In genomic region chr9:30985782-30986181, GRCm38 (mm10) we compare ENCODE assay signal across 16 mouse cellular contexts. TPM values are rescaled to one million over a fixed set of nuclear protein-coding genes. Genes with fewer than 3 reads are reported as not detected.
A peak's percentile ranks its signal among the peaks of the same experiment; 100 is the strongest.
DNase-seq lines count a peak whose midpoint lies in the region; ATAC-seq lines count a peak whose summit lies in the region.
"Had no signal": no experiment of that assay in that cellular context is flagged by ENCODE, and none has a peak within 500 bp of the region (broad histone marks: within the 10 kb centered on the region; RNA-seq: fewer than 3 reads in every experiment).

No protein-coding gene starts in this region.

- no peaks in the 10 kb centered on the region for H3K36me3 ChIP-seq in heart, embryonic 11.5 days (ENCODE audit: control insufficient read depth, insufficient read depth, low read length)
- no peaks in the 10 kb centered on the region for H3K36me3 ChIP-seq in heart, embryonic 15.5 days
- H3K36me3 ChIP-seq in limb, embryonic 13.5 days: no peaks in the 10 kb centered on the region
- no peaks in the 10 kb centered on the region for H3K36me3 ChIP-seq in forebrain, embryonic 11.5 days (ENCODE audit: control insufficient read depth, insufficient read depth, low read length)
- H3K36me3 ChIP-seq: hindbrain, embryonic 13.5 days; liver, embryonic 13.5 days had no signal

- H3K4me2 ChIP-seq in heart, embryonic 11.5 days: no peak overlapping the region
- H3K4me2 ChIP-seq in heart, embryonic 15.5 days: no peak overlapping the region
- peak overlapping the region; percentile 27 for H3K4me2 ChIP-seq in limb, embryonic 13.5 days (replicated peaks)
- H3K4me2 ChIP-seq in forebrain, embryonic 11.5 days (ENCODE audit: low read depth, low read length, severe bottlenecking): no peak overlapping the region
- H3K4me2 ChIP-seq: hindbrain, embryonic 13.5 days; liver, embryonic 13.5 days had no signal

- no peaks in the 10 kb centered on the region for H3K9me3 ChIP-seq in heart, embryonic 11.5 days (replicated peaks; ENCODE audit: control insufficient read depth, low read length)
- H3K9me3 ChIP-seq in heart, embryonic 15.5 days (replicated peaks): no peaks in the 10 kb centered on the region
- no peaks in the 10 kb centered on the region for H3K9me3 ChIP-seq in limb, embryonic 13.5 days
- no peaks in the 10 kb centered on the region for H3K9me3 ChIP-seq in forebrain, embryonic 11.5 days (ENCODE audit: control insufficient read depth, low read length)
- H3K9me3 ChIP-seq: hindbrain, embryonic 13.5 days; liver, embryonic 13.5 days had no signal

- 56% methylated on average over 6 of the region's 6 CpGs for WGBS in heart, embryonic 11.5 days (ENCODE audit: insufficient replicate concordance)
- 23% methylated on average over 6 of the region's 6 CpGs for WGBS in heart, embryonic 15.5 days
- 18% methylated on average over 6 of the region's 6 CpGs for WGBS in limb, embryonic 13.5 days
- WGBS in forebrain, embryonic 11.5 days: 79% methylated on average over 6 of the region's 6 CpGs

- no peak overlapping the region for H3K9ac ChIP-seq in heart, embryonic 11.5 days (ENCODE audit: low read depth, low read length)
- H3K9ac ChIP-seq in heart, embryonic 15.5 days: no peak overlapping the region
- no peak overlapping the region for H3K9ac ChIP-seq in limb, embryonic 13.5 days
- H3K9ac ChIP-seq in forebrain, embryonic 11.5 days (ENCODE audit: low read length): no peak overlapping the region
- H3K9ac ChIP-seq: hindbrain, embryonic 13.5 days; liver, embryonic 13.5 days had no signal

- H3K4me1 ChIP-seq in heart, embryonic 11.5 days (ENCODE audit: control insufficient read depth, insufficient read depth, low read length): peaks cover 6% of the 10 kb centered on the region; the same call in 1 of the 2 replicates
- H3K4me1 ChIP-seq in heart, embryonic 15.5 days (replicated peaks): peaks cover 17% of the 10 kb centered on the region
- H3K4me1 ChIP-seq in limb, embryonic 13.5 days: peaks cover 23% of the 10 kb centered on the region
- no peaks in the 10 kb centered on the region for H3K4me1 ChIP-seq in forebrain, embryonic 11.5 days (replicated peaks; ENCODE audit: control insufficient read depth, insufficient read depth, low read length)
- H3K4me1 ChIP-seq: hindbrain, embryonic 13.5 days; liver, embryonic 13.5 days had no signal

- peak overlapping the region; percentile 1; the same call in 1 of the 2 replicates for H3K27ac ChIP-seq in heart, embryonic 11.5 days (ENCODE audit: low read depth, low read length)
- peak overlapping the region; percentile 90 for H3K27ac ChIP-seq in heart, embryonic 15.5 days
- peak overlapping the region; percentile 29; the same call in 1 of the 2 replicates for H3K27ac ChIP-seq in limb, embryonic 13.5 days
- H3K27ac ChIP-seq in forebrain, embryonic 11.5 days (ENCODE audit: low read depth, low read length): no peak overlapping the region
- H3K27ac ChIP-seq: hindbrain, embryonic 13.5 days; kidney, postnatal 0 days; liver, embryonic 13.5 days; macrophage had no signal

- DNase-seq in heart, postnatal 14 days: no peak
- DNase-seq in NIH3T3 (ENCODE audit: low read depth): peak; percentile 46
- DNase-seq in right cerebral cortex, postnatal 25 days: no peak
- DNase-seq in forebrain, embryonic 11.5 days (ENCODE audit: low spot score): no peak
- DNase-seq: adrenal gland, postnatal 25 days; layer of hippocampus, postnatal 36 days; liver, embryonic 13.5 days had no signal

- ATAC-seq in heart, embryonic 11.5 days (replicated peaks; ENCODE audit: insufficient number of reproducible peaks, low FRiP score, low TSS enrichment): no peak
- ATAC-seq in heart, embryonic 15.5 days (replicated peaks; ENCODE audit: insufficient number of reproducible peaks, insufficient read depth, low FRiP score, low read depth): peak; percentile 92
- peak; percentile 87 for ATAC-seq in limb, embryonic 13.5 days (ENCODE audit: low FRiP score, low read depth)
- no peak for ATAC-seq in activated CD4-positive, CD25-positive, alpha-beta regulatory T cell, adult 4 months
- no peak for ATAC-seq in forebrain, embryonic 11.5 days (replicated peaks; ENCODE audit: low FRiP score)
- ATAC-seq: forebrain, embryonic 16.5 days had no signal

- H3K27me3 ChIP-seq in heart, embryonic 11.5 days (ENCODE audit: control insufficient read depth, insufficient read depth, low read length): no peaks in the 10 kb centered on the region
- no peaks in the 10 kb centered on the region for H3K27me3 ChIP-seq in heart, embryonic 15.5 days
- no peaks in the 10 kb centered on the region; the same call in 1 of the 2 replicates for H3K27me3 ChIP-seq in limb, embryonic 13.5 days
- no peaks in the 10 kb centered on the region for H3K27me3 ChIP-seq in forebrain, embryonic 11.5 days (ENCODE audit: control insufficient read depth, insufficient read depth, low read length)
- H3K27me3 ChIP-seq: CH12.LX; hindbrain, embryonic 13.5 days; liver, embryonic 13.5 days had no signal

- no peak overlapping the region for H3K4me3 ChIP-seq in heart, embryonic 11.5 days (ENCODE audit: low read depth, low read length)
- no peak overlapping the region for H3K4me3 ChIP-seq in heart, embryonic 15.5 days
- H3K4me3 ChIP-seq in limb, embryonic 13.5 days: no peak overlapping the region
- H3K4me3 ChIP-seq in forebrain, embryonic 11.5 days (ENCODE audit: low read depth, low read length): no peak overlapping the region
- H3K4me3 ChIP-seq: hindbrain, embryonic 13.5 days; liver, embryonic 13.5 days had no signal

- intact Hi-C loops in heart, postnatal 14 days (cut with DNase I): no loop called here

RNA-seq across cellular contexts. Expression of gene Adamts8, which starts 43.4 kb away (rescaled TPM):
- 6.0 and 6.7 TPM in 2 replicates for polyA plus RNA-seq in heart, embryonic 11.5 days (2014; fragmentation: Nextera tagmentation; extraction: Ambion mirVana)
- total RNA-seq in heart, postnatal 14 days (2021): 1 to 10 TPM; 4.4 to 6.8 TPM
- polyA plus RNA-seq in heart, embryonic 15.5 days (2015; fragmentation: Nextera tagmentation; extraction: Ambion mirVana): 9.7 and 11.2 TPM in 2 replicates
- 3.6 and 4.4 TPM in 2 replicates for polyA plus RNA-seq in limb, embryonic 13.5 days (2015; fragmentation: Nextera tagmentation; extraction: Ambion mirVana)
- under 1 TPM in 1 of 2 experiments, not detected in 1; 0.24 TPM for polyA plus RNA-seq in activated CD4-positive, CD25-positive, alpha-beta regulatory T cell, adult 4 months (2017; shearing (Covaris generic))
- 0.49 and 0.61 TPM in 2 replicates for polyA plus RNA-seq in forebrain, embryonic 11.5 days (2014; fragmentation: Nextera tagmentation; extraction: Ambion mirVana)
- total RNA-seq: CH12.LX had no signal
- polyA plus RNA-seq: macrophage had no signal

RNA-seq across cellular contexts. Expression of gene Zbtb44, which starts 44.7 kb away (rescaled TPM):
- 4.2 and 7.1 TPM in 2 replicates for polyA plus RNA-seq in heart, embryonic 11.5 days (2014; fragmentation: Nextera tagmentation; extraction: Ambion mirVana)
- 10 to 100 TPM; 29.8 to 33.8 TPM for total RNA-seq in heart, postnatal 14 days (2021)
- polyA plus RNA-seq in heart, embryonic 15.5 days (2015; fragmentation: Nextera tagmentation; extraction: Ambion mirVana): 7.4 and 8.3 TPM in 2 replicates
- polyA plus RNA-seq in limb, embryonic 13.5 days (2015; fragmentation: Nextera tagmentation; extraction: Ambion mirVana): 7.4 and 7.8 TPM in 2 replicates
- 1 to 10 TPM; 5.9 to 7.0 TPM for polyA plus RNA-seq in activated CD4-positive, CD25-positive, alpha-beta regulatory T cell, adult 4 months (2017; shearing (Covaris generic))
- polyA plus RNA-seq in forebrain, embryonic 11.5 days (2014; fragmentation: Nextera tagmentation; extraction: Ambion mirVana): 5.8 and 6.8 TPM in 2 replicates

Comparison
In these comparisons a context has a peak if more than half of its experiments do, and no peak if none do; other contexts are left out.
1. ATAC-seq: peak in heart, embryonic 15.5 days (single experiment) and limb, embryonic 13.5 days (single experiment); none in heart, embryonic 11.5 days (single experiment), activated CD4-positive, CD25-positive, alpha-beta regulatory T cell, adult 4 months (single experiment) and forebrain, embryonic 11.5 days (single experiment).